Mouse (Mus musculus): Measurements from ENCODE around the gene Olfr374. TPM values are rescaled to one million over a fixed set of nuclear protein-coding genes. Genes with fewer than 3 reads are reported as not detected.
"Not testable (repeated sequence)": the region's sequence is repeated elsewhere in the genome, so short reads cannot be mapped to it uniquely, and the experiment has no call there.

Gene Olfr374
- polyA plus RNA-seq (2015; fragmentation: Nextera tagmentation; extraction: Ambion mirVana): not detected in 2 replicates

- no peak within 1 kb of the TSS for H3K4me2 ChIP-seq
- WGBS: 91% methylated on average over 3 of the region's 3 CpGs
- H3K27ac ChIP-seq (replicated peaks): no peak within 1 kb of the TSS
- H3K4me1 ChIP-seq (replicated peaks): no peaks in the 10 kb centered on the region
- peaks cover 8% of the 10 kb centered on the region; the same call in 1 of the 2 replicates for H3K9me3 ChIP-seq
- H3K36me3 ChIP-seq: no peaks in the 10 kb centered on the region
- H3K27me3 ChIP-seq: no peaks in the 10 kb centered on the region
- no peak within 1 kb of the TSS for H3K4me3 ChIP-seq
- ATAC-seq (ENCODE audit: low read depth): no peak
- H3K9ac ChIP-seq: no peak within 1 kb of the TSS
Observed at GRCm38 (mm10) chr8:72106740-72107139, at the start of gene Olfr374. Gene Olfr374, plus strand, starts transcription at chr8:72107040.

- H3K27me3 ChIP-seq; H3K9me3 ChIP-seq; H3K36me3 ChIP-seq; H3K4me2 ChIP-seq; H3K4me1 ChIP-seq (replicated peaks); H3K4me3 ChIP-seq; H3K27ac ChIP-seq (replicated peaks); ATAC-seq (ENCODE audit: low read depth); H3K9ac ChIP-seq: not testable (repeated sequence)
- WGBS: 87% methylated on average over 3 of the region's 4 CpGs
Observed at GRCm38 (mm10) chr8:72057643-72058042, 49.2 kb upstream of the Olfr374 start.

GRCm38 (mm10) chr8:72066819-72067399, 39.9 kb upstream of the Olfr374 start:
- not testable (repeated sequence) for H3K4me3 ChIP-seq; H3K27me3 ChIP-seq; H3K9ac ChIP-seq; H3K4me2 ChIP-seq; H3K36me3 ChIP-seq; H3K27ac ChIP-seq (replicated peaks); H3K4me1 ChIP-seq (replicated peaks); ATAC-seq (ENCODE audit: low read depth); H3K9me3 ChIP-seq
- 80% methylated on average over 1 of the region's 1 CpGs for WGBS

GRCm38 (mm10) chr8:72082877-72083276, 24.0 kb upstream of the Olfr374 start, which contains the start of gene Olfr373:
Gene Olfr373, plus strand, starts transcription at chr8:72083177.
- not testable (repeated sequence) for H3K27me3 ChIP-seq; H3K4me3 ChIP-seq; H3K27ac ChIP-seq (replicated peaks); H3K9ac ChIP-seq; H3K36me3 ChIP-seq; H3K4me2 ChIP-seq; H3K4me1 ChIP-seq (replicated peaks); H3K9me3 ChIP-seq; ATAC-seq (ENCODE audit: low read depth)

GRCm38 (mm10) chr8:72084744-72085143, 22.1 kb upstream of the Olfr374 start:
- H3K9ac ChIP-seq: no peak overlapping the region
- H3K27ac ChIP-seq (replicated peaks): no peak overlapping the region
- H3K36me3 ChIP-seq: no peaks in the 10 kb centered on the region
- no peak overlapping the region for H3K4me3 ChIP-seq
- 70% methylated on average over 5 of the region's 5 CpGs for WGBS
- no peaks in the 10 kb centered on the region for H3K4me1 ChIP-seq (replicated peaks)
- H3K27me3 ChIP-seq: no peaks in the 10 kb centered on the region
- H3K9me3 ChIP-seq: no peaks in the 10 kb centered on the region
- no peak for ATAC-seq (ENCODE audit: low read depth)
- H3K4me2 ChIP-seq: no peak overlapping the region

GRCm38 (mm10) chr8:72087611-72088010, 19.2 kb upstream of the Olfr374 start:
- H3K4me1 ChIP-seq (replicated peaks); H3K27ac ChIP-seq (replicated peaks); H3K9me3 ChIP-seq; H3K36me3 ChIP-seq; H3K27me3 ChIP-seq; H3K4me3 ChIP-seq; ATAC-seq (ENCODE audit: low read depth); H3K9ac ChIP-seq; H3K4me2 ChIP-seq: not testable (repeated sequence)
- 84% methylated on average over 3 of the region's 3 CpGs for WGBS

GRCm38 (mm10) chr8:72096721-72097120, 10.1 kb upstream of the Olfr374 start:
- ATAC-seq (ENCODE audit: low read depth); H3K4me3 ChIP-seq; H3K4me1 ChIP-seq (replicated peaks); H3K27me3 ChIP-seq; H3K9me3 ChIP-seq; H3K4me2 ChIP-seq; H3K9ac ChIP-seq; H3K27ac ChIP-seq (replicated peaks); H3K36me3 ChIP-seq: not testable (repeated sequence)

- H3K27me3 ChIP-seq; H3K4me2 ChIP-seq; H3K4me3 ChIP-seq; H3K4me1 ChIP-seq (replicated peaks); H3K27ac ChIP-seq (replicated peaks); H3K9ac ChIP-seq; H3K36me3 ChIP-seq; H3K9me3 ChIP-seq; ATAC-seq (ENCODE audit: low read depth): not testable (repeated sequence)
- 49% methylated on average over 6 of the region's 7 CpGs for WGBS
Observed at GRCm38 (mm10) chr8:72099377-72100103, 7.3 kb upstream of the Olfr374 start.

- Histone ChIP-seq H3K9me3 (peaks cover 8% of the 10 kb centered on the region; the same call in 1 of the 2 replicates), H3K4me3 (no peak overlapping the region), H3K4me1 (replicated peaks) (no peaks in the 10 kb centered on the region), H3K4me2 (no peak overlapping the region), H3K27ac (replicated peaks) (no peak overlapping the region), H3K36me3 (no peaks in the 10 kb centered on the region), H3K27me3 (no peaks in the 10 kb centered on the region), H3K9ac (no peak overlapping the region)
- WGBS: 27% methylated on average over 4 of the region's 4 CpGs
- ATAC-seq (ENCODE audit: low read depth): no peak
Observed at GRCm38 (mm10) chr8:72105165-72105564, 1.7 kb upstream of the Olfr374 start.

GRCm38 (mm10) chr8:72110876-72111275, 4.0 kb downstream of the Olfr374 start:
- Histone ChIP-seq H3K27me3 (no peaks in the 10 kb centered on the region), H3K4me2 (no peak overlapping the region), H3K9ac (no peak overlapping the region), H3K36me3 (no peaks in the 10 kb centered on the region), H3K27ac (replicated peaks) (no peak overlapping the region), H3K9me3 (no peaks in the 10 kb centered on the region), H3K4me3 (no peak overlapping the region), H3K4me1 (replicated peaks) (no peaks in the 10 kb centered on the region)
- 80% methylated on average over 6 of the region's 6 CpGs for WGBS
- ATAC-seq (ENCODE audit: low read depth): no peak

- no peak overlapping the region for H3K9ac ChIP-seq
- ATAC-seq (ENCODE audit: low read depth): no peak
- H3K27ac ChIP-seq (replicated peaks): no peak overlapping the region
- 68% methylated on average over 3 of the region's 3 CpGs for WGBS
- H3K36me3 ChIP-seq: no peaks in the 10 kb centered on the region
- no peak overlapping the region for H3K4me3 ChIP-seq
- no peaks in the 10 kb centered on the region for H3K9me3 ChIP-seq
- H3K27me3 ChIP-seq: no peaks in the 10 kb centered on the region
- no peak overlapping the region for H3K4me2 ChIP-seq
- no peaks in the 10 kb centered on the region for H3K4me1 ChIP-seq (replicated peaks)
Observed at GRCm38 (mm10) chr8:72112486-72112885, 5.6 kb downstream of the Olfr374 start.

- Histone ChIP-seq H3K36me3 (no peaks in the 10 kb centered on the region), H3K4me2 (no peak overlapping the region), H3K4me3 (no peak overlapping the region), H3K27me3 (no peaks in the 10 kb centered on the region), H3K9me3 (no peaks in the 10 kb centered on the region), H3K27ac (replicated peaks) (no peak overlapping the region), H3K9ac (no peak overlapping the region), H3K4me1 (replicated peaks) (no peaks in the 10 kb centered on the region)
- WGBS: 90% methylated on average over 2 of the region's 2 CpGs
- ATAC-seq (ENCODE audit: low read depth): no peak
Observed at GRCm38 (mm10) chr8:72115202-72115601, 8.4 kb downstream of the Olfr374 start.

- Histone ChIP-seq H3K9me3 (no peaks in the 10 kb centered on the region), H3K9ac (no peak overlapping the region), H3K27ac (replicated peaks) (no peak overlapping the region), H3K36me3 (no peaks in the 10 kb centered on the region), H3K4me3 (no peak overlapping the region), H3K27me3 (no peaks in the 10 kb centered on the region), H3K4me1 (replicated peaks) (no peaks in the 10 kb centered on the region), H3K4me2 (no peak overlapping the region)
- no peak for ATAC-seq (ENCODE audit: low read depth)
- WGBS: 57% methylated on average over 4 of the region's 4 CpGs
Observed at GRCm38 (mm10) chr8:72118616-72119015, 11.8 kb downstream of the Olfr374 start.

Data from neural tube, embryonic 13.5 days (tissue).